Mouse (Mus musculus): ENCODE results near the gene Ttc8.

Gene Ttc8

DNA sequence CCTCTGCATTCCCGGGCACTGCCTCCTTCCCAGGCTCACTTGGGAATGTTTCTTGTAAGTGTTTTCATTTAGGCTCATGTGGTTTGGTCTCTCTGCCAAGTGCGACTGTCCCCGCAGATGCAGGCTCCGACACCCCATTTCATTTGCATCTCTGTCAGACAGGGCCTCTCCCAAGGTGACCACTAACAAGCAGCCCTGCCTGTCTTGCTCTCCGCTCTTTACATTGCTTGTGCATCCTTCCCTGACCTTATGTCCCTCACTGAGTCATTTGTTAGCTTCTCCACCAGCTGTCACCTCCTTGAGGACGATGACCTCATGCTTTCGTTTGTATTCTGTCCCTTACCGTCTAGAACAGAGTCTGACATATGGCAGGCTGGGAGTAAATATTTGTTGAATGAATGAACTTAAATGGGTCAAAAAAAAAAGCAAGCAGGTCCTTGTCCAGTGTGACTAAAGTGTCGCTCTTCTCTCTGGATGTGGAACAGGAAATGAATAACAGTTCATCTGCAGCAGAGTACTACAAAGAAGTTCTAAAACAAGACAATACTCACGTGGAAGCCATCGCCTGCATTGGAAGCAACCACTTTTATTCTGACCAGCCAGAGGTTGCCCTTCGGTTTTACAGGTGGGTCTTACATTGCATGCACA lies 53.9 kb downstream of the Ttc8 start:
- DNase-seq, result no peak

DNA sequence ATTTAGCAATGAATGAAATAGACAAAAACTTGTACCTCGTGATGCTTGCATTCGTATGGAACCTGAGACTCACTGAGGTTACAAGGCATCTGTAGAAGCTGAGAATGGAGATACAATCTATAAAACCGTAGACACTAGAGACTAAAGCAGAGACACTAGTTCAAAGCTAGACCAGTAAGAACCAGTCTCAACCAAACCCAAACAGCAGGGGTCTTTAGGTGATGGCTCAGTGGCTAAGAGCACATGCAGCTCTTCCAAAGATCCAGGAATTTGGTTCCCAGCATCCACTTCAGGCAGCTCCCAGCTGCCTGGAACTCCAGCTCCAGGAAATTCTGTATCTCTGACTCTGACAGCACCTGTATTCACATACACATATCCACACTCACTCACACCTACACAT lies 60.7 kb downstream of the Ttc8 start:
- DNase-seq, result no peak

DNA sequence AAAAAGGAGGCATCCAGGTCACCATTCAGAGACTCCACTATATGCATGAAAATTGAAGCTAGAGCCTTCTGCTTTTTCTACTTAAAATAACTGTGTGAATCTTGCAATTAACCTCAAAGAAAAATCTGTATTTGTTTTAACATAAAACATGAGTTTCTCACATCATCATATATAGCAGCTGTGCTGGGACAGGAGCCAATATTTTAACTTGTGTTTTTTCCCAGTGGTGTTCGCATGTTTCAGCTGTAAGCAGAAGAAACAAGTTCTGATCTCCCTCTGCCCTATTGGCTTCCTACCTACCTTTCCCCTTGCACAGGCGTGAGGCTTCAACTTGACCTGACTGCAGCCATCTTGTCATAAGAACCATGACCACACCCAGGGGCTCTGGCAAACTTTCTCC lies 64.4 kb downstream of the Ttc8 start:
- DNase-seq, result no peak

DNA sequence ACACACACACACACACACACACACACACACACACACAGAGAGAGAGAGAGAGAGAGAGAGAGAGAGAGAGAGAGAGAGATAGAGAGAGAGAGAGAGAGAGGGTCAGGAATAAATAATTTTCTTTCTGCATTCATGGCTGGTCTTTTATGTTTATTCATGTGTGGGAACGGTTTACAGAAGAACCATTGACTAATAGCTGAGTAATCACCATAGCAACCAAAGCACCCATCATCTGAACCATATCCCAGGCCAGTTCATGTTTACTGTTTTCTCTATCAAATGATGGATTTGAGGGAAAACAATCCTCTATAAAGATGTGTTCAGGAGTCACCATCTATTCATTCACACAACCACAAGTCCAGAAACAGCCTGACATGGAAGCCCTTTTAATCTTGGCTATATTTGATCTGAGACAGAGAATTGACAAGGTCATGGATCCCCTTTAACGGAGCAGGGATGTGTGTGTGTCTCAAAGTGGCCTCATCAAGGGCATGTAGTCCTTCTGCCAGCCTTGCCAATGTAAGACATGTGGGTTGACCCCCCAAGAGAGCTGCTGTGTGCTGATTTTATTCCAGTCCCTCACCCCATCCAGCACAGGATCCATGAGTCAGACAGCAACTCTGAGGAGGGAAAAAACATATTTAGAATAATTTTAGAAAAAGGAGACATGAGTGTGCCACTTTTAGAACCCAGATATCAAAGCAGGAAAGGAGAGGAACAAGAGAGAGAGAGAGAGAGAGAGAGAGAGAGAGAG lies 70.9 kb downstream of the Ttc8 start:
- no peak for DNase-seq

DNA sequence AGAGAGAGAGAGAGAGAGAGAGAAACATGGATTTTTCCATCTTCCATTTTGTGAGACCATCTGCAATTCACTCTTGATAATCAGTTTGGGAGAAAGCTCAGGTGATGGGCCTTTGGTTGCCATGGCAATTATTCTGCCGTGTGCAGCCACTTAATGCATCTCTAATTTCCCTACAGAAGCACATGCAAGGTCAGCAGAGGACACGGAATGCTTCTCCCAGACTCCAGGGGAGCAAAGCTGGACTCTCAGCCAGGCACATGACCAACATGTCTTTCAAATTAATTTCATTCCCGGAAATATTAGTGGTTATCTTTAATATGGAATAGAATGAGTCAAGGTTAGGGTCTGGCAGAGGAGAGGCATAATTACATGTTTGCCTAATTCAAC lies 71.4 kb downstream of the Ttc8 start:
- no peak for DNase-seq

DNA sequence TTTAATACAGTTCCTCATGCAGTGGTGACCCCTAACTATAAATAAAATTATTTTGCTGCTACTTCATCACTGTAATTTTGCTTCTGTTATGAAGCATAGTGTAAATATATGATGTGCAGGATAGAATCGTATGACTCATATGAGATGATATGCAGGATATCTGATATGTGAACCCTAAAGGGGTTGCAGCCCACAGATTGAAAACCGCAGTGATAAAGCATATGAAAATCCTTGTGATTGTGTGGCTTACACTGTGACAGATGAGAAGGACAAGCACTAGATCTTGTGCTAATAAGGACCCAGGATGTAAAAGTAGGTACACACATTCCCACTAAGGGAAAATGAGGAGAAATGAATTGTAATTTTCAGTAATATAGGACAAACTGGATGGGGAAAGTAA lies 73.4 kb downstream of the Ttc8 start:
- no peak for DNase-seq

DNA sequence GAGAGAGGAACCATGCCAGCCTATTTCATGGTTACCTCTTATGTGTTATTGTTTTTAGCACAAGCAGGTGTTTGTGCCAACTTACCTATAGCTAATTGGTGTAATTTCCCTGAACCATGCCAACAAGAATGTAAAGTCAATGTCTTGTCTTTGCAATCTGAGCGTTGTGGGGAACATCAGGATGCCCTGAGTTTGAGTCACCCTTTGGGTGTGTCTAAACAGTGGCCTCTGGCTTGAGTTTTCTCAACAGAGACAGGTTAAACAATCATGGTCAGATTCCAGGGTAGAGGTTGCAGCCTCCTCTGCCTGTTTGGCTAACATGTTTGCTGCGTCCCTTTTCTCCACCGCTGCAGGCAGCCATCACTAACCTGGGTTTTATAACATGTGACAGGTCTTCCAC lies 74.0 kb downstream of the Ttc8 start:
- no peak for DNase-seq

DNA sequence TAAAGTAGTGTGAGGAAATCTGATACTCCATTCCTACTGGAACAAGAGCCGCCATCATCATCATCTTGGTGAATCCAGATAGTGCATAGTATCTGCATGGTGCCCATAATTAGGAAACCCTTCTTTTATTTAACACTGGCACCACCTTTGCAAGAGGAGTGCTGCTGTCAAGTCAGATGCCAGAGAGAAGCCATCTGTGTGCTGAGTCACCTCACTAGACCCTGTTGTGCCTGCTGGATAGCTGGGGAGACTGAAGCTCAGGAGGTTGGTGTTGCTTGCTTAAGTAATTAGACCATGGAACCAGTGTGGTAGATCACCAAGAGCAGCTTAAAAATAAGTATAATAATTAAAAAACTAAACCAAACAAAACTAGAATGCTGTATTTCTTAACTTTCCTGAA lies 75.5 kb downstream of the Ttc8 start:
- DNase-seq, result peak; percentile 35

DNA sequence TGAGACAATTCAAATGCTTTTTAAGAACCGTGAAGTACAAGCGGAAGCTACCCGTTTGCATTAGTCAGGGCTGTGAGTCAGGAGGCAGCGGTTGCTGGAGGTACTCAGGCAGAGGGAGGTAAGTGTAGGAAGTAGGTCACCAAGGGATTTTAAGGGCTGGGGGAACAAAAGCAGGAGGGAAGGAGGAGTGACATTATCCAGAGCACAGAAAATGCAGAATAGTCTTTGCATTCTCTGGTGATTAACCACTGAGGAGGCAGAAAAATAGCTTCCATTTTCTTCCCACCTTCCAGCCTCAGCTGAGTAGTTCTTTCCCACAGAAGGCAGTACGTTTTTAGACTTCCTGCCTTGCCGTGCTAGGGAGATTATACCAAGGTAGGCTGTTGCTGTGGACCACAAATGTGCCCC lies 76.2 kb downstream of the Ttc8 start:
- DNase-seq, result no peak

DNA sequence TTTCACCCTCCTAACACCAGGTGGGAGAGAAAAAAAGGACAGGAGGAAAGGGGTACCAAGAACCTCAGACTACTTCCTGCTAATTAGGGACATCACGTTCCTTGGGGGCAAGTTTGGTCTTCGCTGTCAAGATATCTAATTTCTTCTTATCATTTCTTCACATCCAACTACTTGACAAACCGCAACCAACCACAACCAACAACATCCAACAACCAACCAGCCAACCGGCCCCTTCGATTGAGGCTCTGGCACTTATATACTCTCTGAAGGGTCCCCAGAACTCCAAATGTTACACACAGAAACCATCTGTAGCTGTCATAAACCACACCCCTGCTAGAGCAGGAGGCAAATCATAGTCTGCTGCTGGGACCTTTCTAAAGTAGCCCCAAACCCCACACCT lies 76.7 kb downstream of the Ttc8 start:
- DNase-seq, result no peak

DNA sequence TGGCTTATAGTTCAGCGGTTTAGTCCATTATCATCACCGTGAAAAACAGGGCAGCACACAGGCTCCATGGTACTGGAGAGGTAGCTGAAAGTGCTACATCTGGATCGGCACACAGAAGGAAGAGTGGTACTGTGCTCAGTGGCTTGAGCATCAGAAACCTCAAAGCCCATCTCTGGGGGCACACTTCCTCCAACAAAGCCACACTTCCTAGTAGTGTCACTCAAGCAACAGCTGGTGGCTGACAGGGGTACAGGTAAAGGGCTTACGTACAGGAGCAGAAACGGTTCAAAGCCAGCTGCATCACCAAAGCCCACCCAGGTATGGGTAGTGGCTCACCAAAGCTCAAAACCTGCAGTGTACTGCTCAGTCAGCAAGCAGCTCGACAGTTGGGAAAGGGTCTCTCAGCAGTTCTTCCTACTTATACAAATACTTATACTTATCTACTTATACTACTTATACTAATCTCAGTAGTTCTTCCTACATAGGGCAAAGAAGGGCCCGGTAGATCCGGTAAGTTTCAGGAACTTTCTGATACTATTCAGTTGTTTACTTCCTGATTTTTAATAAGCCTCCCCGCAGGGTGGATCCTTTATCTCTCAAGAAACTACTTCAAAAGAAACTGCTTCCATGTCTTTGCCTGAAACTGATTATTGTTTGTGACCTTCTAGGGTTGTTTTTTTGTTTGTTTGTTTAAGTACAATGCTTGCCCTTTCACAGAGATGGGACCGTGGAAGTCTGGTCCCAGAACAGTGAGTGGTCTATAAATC lies 78.5 kb downstream of the Ttc8 start:
- DNase-seq, result no peak

DNA sequence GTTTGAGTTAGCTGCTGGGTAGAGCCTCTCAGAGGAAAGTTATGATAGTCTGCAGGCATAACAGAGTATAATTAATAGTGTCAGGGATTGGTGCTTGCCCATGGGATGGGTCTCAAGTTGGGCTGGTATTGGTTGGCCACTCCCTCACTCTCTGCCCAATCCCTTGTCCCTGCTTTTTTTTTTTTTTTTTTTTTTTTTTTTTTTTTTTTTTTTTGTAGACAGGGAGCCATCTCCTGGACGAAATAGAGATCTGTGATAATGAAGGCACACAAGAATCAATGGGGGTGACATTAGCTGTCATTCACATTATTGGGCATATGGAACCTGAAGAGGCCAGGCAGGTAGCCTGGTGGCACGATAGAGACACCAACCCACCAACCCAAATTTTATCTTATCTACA lies 79.9 kb downstream of the Ttc8 start:
- DNase-seq, result no peak

DNA sequence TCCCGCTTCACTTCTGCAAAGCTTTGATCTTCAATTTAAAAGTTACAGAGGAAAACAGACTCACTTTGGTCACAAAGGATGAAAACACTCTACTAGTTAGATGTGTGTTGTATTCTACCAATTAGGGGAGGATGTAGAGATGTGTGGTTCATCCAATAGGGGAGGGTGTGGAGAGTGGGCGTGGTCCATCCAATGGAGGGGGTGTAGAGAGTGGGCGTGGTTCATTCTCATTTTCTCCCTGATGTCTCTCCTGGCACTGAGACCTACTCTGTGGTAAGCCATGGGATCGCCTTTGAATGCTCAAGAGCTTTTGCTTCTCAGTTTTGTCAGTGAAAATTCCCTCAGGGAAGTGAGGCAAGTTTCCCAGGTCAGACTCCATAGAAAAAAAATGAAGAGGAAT lies 82.7 kb downstream of the Ttc8 start:
- no peak for DNase-seq

DNA sequence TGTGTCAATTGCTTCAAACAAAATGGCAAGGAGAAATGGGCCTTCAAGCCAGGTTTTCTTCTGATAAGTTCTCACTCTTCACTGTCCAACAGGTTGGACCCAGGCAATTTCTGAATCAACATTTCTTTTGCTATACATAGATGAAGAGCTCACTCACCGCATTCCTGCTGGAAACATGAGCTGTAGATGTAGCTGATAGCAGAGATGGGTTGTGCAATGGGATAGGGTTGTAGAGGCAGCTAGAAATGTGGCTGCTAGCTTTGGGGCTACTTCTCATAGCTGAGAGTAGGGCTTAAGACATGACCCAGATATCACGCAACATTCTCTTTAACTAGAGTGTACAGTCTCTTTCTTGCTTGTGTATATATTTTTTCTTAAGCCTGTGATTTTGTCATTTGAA lies 84.4 kb downstream of the Ttc8 start:
- no peak for DNase-seq

DNA sequence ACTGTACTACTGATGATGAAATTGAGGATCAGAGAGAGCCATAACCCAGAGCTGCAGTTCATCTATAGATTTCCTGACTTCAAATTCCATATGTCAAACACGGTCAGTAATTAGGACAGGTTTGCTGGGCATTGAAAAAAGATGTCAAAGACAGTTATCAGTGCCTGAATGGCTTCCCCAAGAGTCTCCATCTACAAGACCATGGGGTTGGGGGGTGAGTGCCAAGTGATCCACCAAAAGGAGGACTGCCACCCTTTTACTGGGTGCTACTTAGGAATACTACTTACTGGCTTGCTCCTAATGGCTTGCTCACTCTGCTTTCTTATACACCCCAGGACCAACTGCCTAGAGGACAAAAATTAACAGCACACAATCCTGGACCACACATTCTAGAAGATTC lies 88.4 kb downstream of the Ttc8 start:
- no peak for DNase-seq

DNA sequence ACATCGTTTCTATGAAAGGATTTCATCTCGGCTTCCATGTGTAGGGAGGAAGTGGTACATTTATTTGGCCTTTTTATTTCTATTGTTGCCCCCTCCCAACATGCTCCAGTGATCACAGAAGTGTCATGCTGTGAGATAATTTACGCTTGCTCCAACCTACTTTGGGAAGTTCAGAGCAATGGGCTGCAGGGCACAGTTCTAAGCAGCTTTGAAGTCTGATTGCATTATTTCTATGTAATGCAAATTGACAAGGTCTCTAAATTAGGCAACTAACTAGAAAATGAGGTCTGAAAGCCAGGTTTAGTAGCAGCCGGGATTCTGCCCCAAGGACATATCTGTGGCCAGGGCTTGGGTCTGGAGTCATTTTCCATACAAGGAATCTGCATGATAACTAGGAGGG lies 89.1 kb downstream of the Ttc8 start:
- DNase-seq, result no peak

DNA sequence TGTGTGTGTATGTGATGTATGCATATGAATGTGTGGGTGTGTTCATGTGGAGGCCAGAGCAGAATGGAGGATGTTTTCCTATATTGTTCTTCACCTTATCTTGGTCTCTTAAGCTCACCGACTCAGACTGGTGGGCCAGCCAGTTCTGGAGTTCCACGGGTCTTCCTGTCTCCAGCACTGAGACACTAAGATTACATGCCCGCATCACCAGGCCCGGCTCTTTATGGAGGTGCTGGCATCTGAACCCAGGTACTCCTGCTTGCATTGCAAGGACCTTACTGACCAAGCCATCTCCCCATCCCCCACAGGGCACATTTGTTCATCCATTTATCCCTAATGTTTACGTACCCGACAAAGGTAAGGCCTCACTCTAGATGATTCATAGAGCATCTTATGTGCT lies 89.7 kb downstream of the Ttc8 start:
- no peak for DNase-seq

DNA sequence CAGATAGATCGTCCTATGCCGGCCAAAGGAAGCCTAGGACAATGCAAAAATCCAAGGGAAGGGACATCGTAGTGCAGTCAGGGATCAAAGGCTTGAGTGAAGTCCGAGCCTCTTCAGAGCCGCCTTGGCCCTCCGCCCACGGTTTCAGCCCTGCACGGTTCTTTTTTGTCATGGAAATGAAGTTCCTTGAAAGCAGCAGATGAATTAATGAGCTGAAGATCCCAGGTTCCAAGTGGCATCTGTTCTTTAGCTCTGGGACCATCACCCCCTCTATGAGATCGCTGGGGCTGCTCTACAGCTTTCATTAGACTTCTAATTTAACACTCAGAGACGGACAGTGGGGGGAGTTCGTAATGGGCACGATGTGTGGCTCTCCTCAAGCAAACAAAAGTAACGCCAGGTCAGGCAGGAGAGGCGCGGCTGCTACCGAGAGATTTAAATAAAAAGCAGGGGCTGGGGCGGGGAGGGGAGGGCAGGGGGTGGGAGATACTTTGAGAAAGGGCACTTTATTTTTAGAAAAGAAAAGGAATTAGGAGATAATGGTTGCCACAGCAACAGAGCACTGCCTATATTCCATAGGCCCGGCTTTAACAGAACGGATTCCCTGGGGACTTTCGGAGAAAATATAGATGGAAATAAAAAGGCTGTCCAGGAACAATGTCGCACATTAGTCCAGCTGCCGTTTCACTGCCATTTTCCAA lies 90.9 kb downstream of the Ttc8 start:
- no peak for DNase-seq

DNA sequence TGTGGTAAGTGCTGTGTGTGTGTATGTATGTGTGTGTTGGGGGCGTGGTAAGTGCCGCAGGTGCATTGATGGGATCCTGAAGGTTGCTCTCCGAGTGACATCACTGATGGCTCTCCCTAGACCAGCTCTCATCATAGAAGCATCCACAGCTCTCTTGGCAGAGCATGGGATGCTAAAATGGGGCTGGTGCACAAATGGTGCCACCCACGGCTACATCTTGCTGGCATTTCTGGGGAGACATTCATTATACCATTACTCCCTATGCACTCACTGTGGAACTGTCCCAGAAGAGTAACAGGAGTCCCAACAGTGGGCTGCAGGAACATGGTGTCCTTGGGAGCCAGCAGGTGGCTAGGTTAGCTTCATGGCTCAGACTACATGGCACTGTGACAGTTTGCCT lies 95.5 kb downstream of the Ttc8 start:
- no peak for DNase-seq

DNA sequence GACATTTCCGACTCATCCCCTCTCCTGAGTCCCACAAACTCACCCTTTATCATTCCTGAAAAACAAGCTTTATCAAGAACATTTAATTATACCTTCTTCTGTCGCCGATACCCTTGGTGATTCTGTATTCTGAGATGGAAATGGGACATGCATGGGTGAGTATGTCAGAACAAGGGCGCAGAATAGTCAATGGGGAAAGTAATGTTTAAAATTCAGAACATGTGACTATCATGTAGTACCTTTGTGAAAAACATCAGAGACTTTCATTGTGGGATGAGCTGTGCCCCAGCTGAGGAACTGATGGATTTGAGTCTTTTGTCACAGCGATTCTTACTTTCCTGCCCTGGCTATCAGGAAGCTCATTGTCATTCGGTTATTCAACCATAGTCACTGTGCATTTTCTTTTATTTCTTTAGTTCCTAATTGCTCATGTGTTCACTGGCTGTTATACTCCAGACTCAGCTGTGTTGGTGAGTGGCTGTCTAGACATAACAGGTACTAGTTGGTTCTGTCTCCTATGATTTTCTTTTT lies 104.1 kb downstream of the Ttc8 start:
- no peak for DNase-seq

DNA sequence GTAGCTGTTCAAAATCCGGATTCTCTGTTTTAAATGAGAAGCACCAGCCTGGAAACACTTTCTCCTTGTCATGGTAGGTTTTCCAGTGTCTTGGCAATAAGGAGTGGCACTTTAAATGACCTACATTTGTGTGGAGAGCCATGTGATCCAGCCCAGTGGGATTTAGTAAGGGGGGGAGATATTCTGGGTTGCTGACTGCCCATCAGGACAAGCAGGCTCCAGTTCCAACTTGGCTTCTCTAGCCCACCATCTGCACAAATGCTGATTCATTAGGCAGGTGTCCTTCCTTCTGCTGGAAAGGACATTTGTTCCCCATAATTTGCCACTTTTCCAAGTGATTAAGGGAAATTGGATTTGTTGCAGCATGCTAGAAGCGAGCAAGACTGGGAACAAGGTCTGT lies 105.9 kb downstream of the Ttc8 start:
- DNase-seq, result peak; percentile 83

DNA sequence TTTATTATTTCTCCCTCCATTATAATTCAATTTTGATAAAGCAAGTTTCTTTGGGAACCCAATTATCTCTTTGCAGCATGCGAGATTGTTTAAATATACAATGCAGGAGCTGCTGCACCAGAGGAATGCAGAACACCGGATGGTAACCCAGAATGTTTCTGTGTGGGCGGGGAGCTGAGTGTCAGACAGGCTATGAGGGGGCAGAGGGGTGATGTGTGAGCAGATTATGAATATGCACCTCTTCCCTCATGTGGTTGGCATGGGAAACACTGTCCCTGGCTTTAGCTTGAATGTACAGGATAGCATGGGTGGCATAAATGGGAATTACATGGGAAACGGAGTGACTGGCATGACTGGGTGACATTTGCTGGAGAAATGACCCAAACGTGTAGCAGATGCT lies 108.3 kb downstream of the Ttc8 start:
- no peak for DNase-seq

DNA sequence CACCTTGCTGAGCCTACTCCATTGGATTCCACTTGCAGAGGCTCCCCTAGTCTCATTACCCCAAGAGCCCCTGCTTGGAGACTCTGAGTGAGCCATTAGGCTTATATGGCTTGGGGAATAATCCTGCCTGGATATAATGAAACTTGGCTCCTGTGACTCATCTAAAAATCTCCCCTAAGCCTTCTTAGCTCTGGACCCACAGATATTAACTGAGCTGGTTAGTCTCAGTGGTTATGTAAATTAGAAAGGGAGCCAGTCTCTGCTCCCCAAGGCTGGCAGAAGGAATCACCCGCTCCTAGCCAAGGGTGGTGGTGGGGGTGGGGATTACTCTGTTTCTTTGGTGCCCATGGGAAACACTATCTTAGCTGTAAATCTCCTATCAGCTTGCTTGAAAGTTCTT lies 109.6 kb downstream of the Ttc8 start:
- no peak for DNase-seq

Measured in cerebellum, adult 11 months (tissue).